Mouse (Mus musculus) mesoderm, embryonic 11.5 days (tissue): ENCODE results near the gene Krtap1-4.
A peak's percentile ranks its signal among the peaks of the same experiment; 100 is the strongest.

ENCODE experiments used
- DNase-seq: peaks from one replicate; pipeline ENCODE4 v3.0.0-alpha.2; 2012; ENCODE audit warnings: low read depth, low spot score

Krtap1-4 gene

GRCm38 (mm10) chr11:99550765-99551164 is 32.7 kb downstream of the Krtap1-4 start, which contains the start of gene Krtap3-3:
Krtap3-3 (minus strand) TSS chr11:99550865.
- DNase-seq: no peak

DNA sequence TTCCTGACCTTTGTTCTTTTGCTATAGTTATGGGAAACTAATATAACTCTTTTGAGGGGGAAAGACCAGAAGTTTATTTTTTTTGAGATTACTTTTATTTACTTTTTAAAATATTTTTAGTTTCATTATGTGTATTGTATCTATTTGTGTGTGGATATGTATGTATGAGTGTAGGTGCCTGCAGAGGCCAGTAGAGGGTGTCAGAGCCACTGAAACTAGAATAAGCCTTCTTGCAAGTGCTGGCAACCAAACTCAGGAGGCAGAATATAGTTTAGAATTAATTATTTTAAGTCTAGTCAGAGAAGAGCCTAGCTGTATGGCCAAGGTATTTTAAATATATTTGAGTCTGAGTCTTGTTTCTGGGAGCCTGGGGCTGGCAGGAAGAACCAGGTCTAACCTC is 35.6 kb downstream of the Krtap1-4 start:
- no peak for DNase-seq

- DNase-seq: peak; percentile 13
Observed at GRCm38 (mm10) chr11:99539721-99540120, 43.7 kb downstream of the Krtap1-4 start.
